Mouse (Mus musculus): ENCODE data around the gene Fto. TPM values are rescaled to one million over a fixed set of nuclear protein-coding genes. Genes with fewer than 3 reads are reported as not detected.

Gene Fto
- total and polyA plus RNA-seq, 2 experiments from 2014 or later = 86.8 to 122 TPM

DNA sequence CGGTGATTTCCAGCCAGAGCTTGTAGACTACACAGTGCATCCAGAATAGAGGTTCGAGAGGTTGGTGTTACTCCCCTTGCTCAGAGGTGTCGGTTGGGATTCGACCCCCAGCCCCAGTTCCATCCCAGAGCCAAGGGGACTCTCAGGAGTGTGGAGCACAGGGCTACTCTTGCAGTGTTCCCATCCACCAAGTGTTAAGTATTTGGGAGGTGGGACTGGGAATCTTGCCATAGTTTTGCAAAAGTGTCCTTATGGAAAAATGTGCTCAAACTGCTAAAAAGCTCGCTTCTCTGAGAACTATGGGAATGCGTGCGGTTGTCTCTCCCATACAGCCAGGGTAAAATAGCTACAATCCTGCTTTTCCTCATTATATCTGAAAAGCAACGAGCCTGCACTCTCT is 180.0 kb downstream of the Fto start:
- no peak overlapping the region for H3K27ac ChIP-seq (ENCODE audit: low read depth, low read length)
- H3K9ac ChIP-seq = no peak overlapping the region
- H3K4me3 ChIP-seq (ENCODE audit: low read depth, low read length) = no peak overlapping the region
- no peaks in the 10 kb centered on the region for H3K27me3 ChIP-seq (ENCODE audit: insufficient read depth, low read length)
- no peaks in the 10 kb centered on the region for H3K9me3 ChIP-seq (ENCODE audit: low read length)
- H3K36me3 ChIP-seq (ENCODE audit: insufficient read depth) = no peaks in the 10 kb centered on the region
- no peak for DNase-seq
- no peak overlapping the region for H3K4me2 ChIP-seq (ENCODE audit: low read depth)
- TF ChIP-seq CTCF (IDR thresholded peaks at IDR 0.05; ENCODE audit: low read depth) = no peak
- no peak for ATAC-seq
- no peaks in the 10 kb centered on the region for H3K4me1 ChIP-seq (ENCODE audit: insufficient read depth)
- whole genome bisulfite sequencing = 76% methylated on average over 8 of the region's 8 CpGs

DNA sequence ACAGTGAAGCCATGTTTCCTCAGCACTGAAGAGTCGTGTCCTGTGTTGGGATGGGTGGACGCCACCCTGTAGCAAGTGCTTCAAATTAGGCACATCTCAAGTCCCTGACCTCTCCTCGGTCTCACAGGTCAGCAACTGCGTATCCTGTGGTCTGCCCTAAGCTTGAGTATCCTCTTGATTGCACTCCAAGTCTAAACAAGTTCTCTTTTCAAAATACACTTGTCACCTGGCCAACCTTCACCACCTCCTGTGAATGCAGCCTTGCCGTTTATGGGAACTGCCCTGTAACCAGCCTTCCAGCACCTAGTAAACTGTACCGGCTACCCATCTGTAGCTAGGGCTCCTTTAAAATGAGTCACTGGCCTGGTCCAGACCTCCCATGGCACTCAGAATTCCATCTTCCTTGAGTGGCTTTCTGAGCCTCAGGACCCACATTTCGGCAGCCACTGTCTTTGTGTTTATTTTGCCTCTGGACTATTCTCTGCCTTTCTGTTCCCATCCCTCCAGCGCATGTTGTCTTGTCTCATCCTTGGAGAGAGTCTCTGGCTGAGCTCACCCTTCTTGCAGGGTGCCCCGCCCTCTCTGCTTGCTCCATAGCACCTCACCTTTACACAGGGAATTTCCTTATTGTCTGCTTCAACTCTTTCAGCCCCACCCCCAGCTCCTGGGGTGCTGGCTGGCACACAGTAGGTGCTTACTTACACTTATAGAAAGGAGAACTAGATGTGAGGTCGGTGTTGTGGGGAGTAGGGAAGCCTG is 181.4 kb downstream of the Fto start:
- Histone ChIP-seq H3K4me2 (ENCODE audit: low read depth) (no peak overlapping the region), H3K36me3 (ENCODE audit: insufficient read depth) (no peaks in the 10 kb centered on the region), H3K4me1 (ENCODE audit: insufficient read depth) (no peaks in the 10 kb centered on the region), H3K9me3 (ENCODE audit: low read length) (no peaks in the 10 kb centered on the region), H3K9ac (no peak overlapping the region), H3K27me3 (ENCODE audit: insufficient read depth, low read length) (no peaks in the 10 kb centered on the region), H3K4me3 (ENCODE audit: low read depth, low read length) (no peak overlapping the region), H3K27ac (ENCODE audit: low read depth, low read length) (no peak overlapping the region)
- ATAC-seq = no peak
- no peak for DNase-seq
- TF ChIP-seq CTCF (IDR thresholded peaks at IDR 0.05; ENCODE audit: low read depth) = no peak
- WGBS = 58% methylated on average over 10 of the region's 10 CpGs

DNA sequence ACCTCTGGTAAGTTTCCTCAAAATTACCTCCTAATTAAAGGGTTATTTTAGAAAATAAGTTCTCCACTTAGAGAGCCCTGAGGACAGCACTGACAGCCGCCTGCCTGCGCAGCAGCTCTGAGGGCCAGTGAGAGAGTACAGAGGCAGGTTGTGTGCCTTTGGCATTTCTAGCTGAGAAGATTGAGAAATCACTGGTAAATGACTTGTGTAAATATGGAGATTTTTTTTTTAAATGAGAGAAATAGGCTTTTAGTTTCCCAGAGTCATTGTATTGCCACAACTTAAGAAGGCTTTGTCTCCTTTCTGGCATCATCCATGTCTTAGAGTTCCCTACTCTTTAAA is 181.9 kb downstream of the Fto start:
- Histone ChIP-seq H3K9me3 (ENCODE audit: low read length) (no peaks in the 10 kb centered on the region), H3K4me1 (ENCODE audit: insufficient read depth) (no peaks in the 10 kb centered on the region), H3K9ac (no peak overlapping the region), H3K27me3 (ENCODE audit: insufficient read depth, low read length) (no peaks in the 10 kb centered on the region), H3K36me3 (ENCODE audit: insufficient read depth) (no peaks in the 10 kb centered on the region), H3K4me2 (ENCODE audit: low read depth) (no peak overlapping the region), H3K4me3 (ENCODE audit: low read depth, low read length) (no peak overlapping the region), H3K27ac (ENCODE audit: low read depth, low read length) (no peak overlapping the region)
- TF ChIP-seq CTCF (IDR thresholded peaks at IDR 0.05; ENCODE audit: low read depth) = no peak
- no peak for ATAC-seq
- DNase-seq = no peak
- 67% methylated on average over 2 of the region's 2 CpGs for WGBS

DNA sequence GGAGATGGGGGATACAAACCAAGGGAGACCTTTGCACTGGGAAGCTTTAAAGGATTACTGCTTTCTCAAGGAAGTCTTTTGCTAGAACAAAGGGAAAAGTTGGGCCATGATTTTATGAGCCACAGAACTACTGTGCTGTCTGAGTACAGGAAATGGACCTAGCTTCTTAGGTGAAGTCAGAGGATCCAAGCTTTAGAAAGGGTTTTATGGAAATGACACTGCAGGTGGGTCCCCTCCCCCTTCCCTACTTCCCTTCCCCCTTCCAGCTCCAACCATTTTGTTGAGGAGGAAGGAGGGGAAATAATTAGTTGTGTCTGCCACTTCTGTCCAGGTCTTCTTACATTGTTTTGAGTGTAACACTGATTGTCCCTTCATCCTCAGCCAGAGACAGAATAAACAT is 182.7 kb downstream of the Fto start:
- no peak for TF ChIP-seq CTCF (IDR thresholded peaks at IDR 0.05; ENCODE audit: low read depth)
- H3K4me3 ChIP-seq (ENCODE audit: low read depth, low read length) = no peak overlapping the region
- ATAC-seq (no peak), DNase-seq (no peak)
- H3K27ac ChIP-seq (ENCODE audit: low read depth, low read length) = no peak overlapping the region
- no peaks in the 10 kb centered on the region for H3K4me1 ChIP-seq (ENCODE audit: insufficient read depth)
- H3K27me3 ChIP-seq (ENCODE audit: insufficient read depth, low read length) = no peaks in the 10 kb centered on the region
- H3K9ac ChIP-seq = no peak overlapping the region
- no peaks in the 10 kb centered on the region for H3K36me3 ChIP-seq (ENCODE audit: insufficient read depth)
- no peaks in the 10 kb centered on the region for H3K9me3 ChIP-seq (ENCODE audit: low read length)
- H3K4me2 ChIP-seq (ENCODE audit: low read depth) = no peak overlapping the region

DNA sequence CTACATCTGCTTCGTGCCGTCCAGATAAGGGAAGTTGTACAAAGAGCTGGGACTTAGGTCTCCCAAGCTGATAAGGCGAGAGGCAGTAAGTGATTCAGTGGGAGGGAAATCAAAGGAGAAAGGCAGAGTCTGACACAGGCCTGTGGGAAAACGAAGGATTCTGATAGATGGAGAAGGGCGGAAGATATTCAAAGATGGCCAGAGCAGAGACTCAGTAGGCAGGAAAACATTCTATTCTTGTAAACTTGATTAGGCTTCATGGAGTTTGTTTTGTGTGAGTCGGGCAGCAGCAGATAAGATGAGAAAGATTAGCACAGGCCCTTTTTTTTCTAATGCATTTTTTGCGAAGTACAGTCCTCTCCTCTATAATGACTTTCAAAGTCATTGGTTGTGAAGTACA is 183.6 kb downstream of the Fto start:
- no peak for TF ChIP-seq CTCF (IDR thresholded peaks at IDR 0.05; ENCODE audit: low read depth)
- Histone ChIP-seq H3K27ac (ENCODE audit: low read depth, low read length) (no peak overlapping the region), H3K4me2 (ENCODE audit: low read depth) (no peak overlapping the region), H3K4me3 (ENCODE audit: low read depth, low read length) (no peak overlapping the region), H3K27me3 (ENCODE audit: insufficient read depth, low read length) (no peaks in the 10 kb centered on the region), H3K36me3 (ENCODE audit: insufficient read depth) (no peaks in the 10 kb centered on the region), H3K4me1 (ENCODE audit: insufficient read depth) (no peaks in the 10 kb centered on the region), H3K9ac (no peak overlapping the region), H3K9me3 (ENCODE audit: low read length) (no peaks in the 10 kb centered on the region)
- no peak for ATAC-seq
- no peak for DNase-seq
- 65% methylated on average over 7 of the region's 7 CpGs for WGBS

DNA sequence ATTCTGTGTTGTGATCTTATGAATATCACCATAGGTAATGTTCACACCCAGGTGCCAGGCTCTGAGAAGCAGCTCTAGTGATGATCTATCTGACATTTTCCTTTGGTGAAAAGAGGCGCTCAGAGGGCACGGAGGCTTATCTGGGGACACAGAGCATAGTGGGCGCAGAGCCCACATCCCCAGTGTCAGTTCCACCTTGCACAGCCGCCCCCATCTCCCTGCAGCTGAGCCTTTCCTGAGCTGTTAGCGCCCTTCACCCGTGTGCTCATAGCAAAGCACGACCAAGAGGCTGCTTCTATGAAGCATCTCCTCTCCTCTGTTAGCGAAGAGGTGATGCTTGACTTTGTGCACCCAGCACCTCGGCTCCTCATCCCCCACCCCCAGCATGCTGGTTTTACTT is 185.3 kb downstream of the Fto start:
- DNase-seq (no peak), ATAC-seq (no peak)
- no peaks in the 10 kb centered on the region for H3K4me1 ChIP-seq (ENCODE audit: insufficient read depth)
- no peaks in the 10 kb centered on the region for H3K9me3 ChIP-seq (ENCODE audit: low read length)
- H3K27me3 ChIP-seq (ENCODE audit: insufficient read depth, low read length) = no peaks in the 10 kb centered on the region
- H3K27ac ChIP-seq (ENCODE audit: low read depth, low read length) = no peak overlapping the region
- H3K4me2 ChIP-seq (ENCODE audit: low read depth) = no peak overlapping the region
- TF ChIP-seq CTCF (IDR thresholded peaks at IDR 0.05; ENCODE audit: low read depth) = no peak
- WGBS = 91% methylated on average over 9 of the region's 9 CpGs
- no peaks in the 10 kb centered on the region for H3K36me3 ChIP-seq (ENCODE audit: insufficient read depth)
- H3K9ac ChIP-seq = no peak overlapping the region
- H3K4me3 ChIP-seq (ENCODE audit: low read depth, low read length) = no peak overlapping the region

DNA sequence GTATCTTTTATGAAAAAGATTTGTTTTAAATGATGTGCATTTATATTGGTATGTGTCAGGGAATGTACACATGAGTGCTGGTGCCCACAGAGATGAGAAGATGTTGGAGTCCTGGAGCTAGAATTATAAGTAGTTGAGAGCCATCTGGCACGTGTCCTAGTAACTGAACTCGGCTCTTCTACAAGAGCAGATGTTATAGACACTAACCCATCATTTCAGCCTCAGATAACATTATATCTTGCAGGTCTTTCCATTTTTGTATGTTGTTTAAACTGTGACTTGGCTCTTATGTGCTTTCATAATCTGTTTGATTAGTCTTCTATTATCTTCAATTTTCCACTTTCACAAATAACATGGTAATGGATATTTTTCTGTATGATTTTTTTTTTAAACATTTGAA is 186.0 kb downstream of the Fto start:
- TF ChIP-seq CTCF (IDR thresholded peaks at IDR 0.05; ENCODE audit: low read depth) = no peak
- Histone ChIP-seq H3K27me3 (ENCODE audit: insufficient read depth, low read length) (no peaks in the 10 kb centered on the region), H3K9ac (no peak overlapping the region), H3K4me2 (ENCODE audit: low read depth) (no peak overlapping the region), H3K36me3 (ENCODE audit: insufficient read depth) (no peaks in the 10 kb centered on the region), H3K4me1 (ENCODE audit: insufficient read depth) (no peaks in the 10 kb centered on the region), H3K4me3 (ENCODE audit: low read depth, low read length) (no peak overlapping the region), H3K27ac (ENCODE audit: low read depth, low read length) (no peak overlapping the region), H3K9me3 (ENCODE audit: low read length) (no peaks in the 10 kb centered on the region)
- ATAC-seq = no peak
- DNase-seq = no peak
- whole genome bisulfite sequencing = 65% methylated on average over 2 of the region's 2 CpGs
